Mouse (Mus musculus): Measurements from ENCODE around the gene Cwc27. TPM values are rescaled to one million over a fixed set of nuclear protein-coding genes. Genes with fewer than 3 reads are reported as not detected.

The Cwc27 gene
- total and polyA plus RNA-seq, 2 experiments from 2014 or later, result 17.9 to 23.4 TPM

- Histone ChIP-seq H3K4me2 (ENCODE audit: low read depth, low read length, poor library complexity, severe bottlenecking) (no peak overlapping the region), H3K9me3 (ENCODE audit: low read length) (no peaks in the 10 kb centered on the region), H3K4me3 (ENCODE audit: low read depth, low read length) (no peak overlapping the region), H3K4me1 (ENCODE audit: insufficient read depth, low read length) (no peaks in the 10 kb centered on the region), H3K9ac (replicated peaks; ENCODE audit: low read length, poor library complexity, severe bottlenecking) (no peak overlapping the region), H3K27ac (ENCODE audit: low read depth, low read length) (no peak overlapping the region), H3K36me3 (ENCODE audit: insufficient read depth, low read length) (no peaks in the 10 kb centered on the region), H3K27me3 (ENCODE audit: insufficient read depth, low read length) (no peaks in the 10 kb centered on the region)
- WGBS, result 92% methylated on average over 7 of the region's 7 CpGs
- DNase-seq (ENCODE audit: low spot score), result no peak
- TF ChIP-seq CTCF (IDR thresholded peaks at IDR 0.05), result no peak
- ATAC-seq (ENCODE audit: low FRiP score), result no peak
Measured at GRCm38 (mm10) chr13:104590931-104591330, 226.0 kb downstream of the Cwc27 start.

- ATAC-seq (ENCODE audit: low FRiP score) (peak; percentile 52), DNase-seq (ENCODE audit: low spot score) (peak; percentile 63)
- H3K27me3 ChIP-seq (ENCODE audit: insufficient read depth, low read length), result no peaks in the 10 kb centered on the region
- no peak overlapping the region for H3K27ac ChIP-seq (ENCODE audit: low read depth, low read length)
- H3K4me2 ChIP-seq (ENCODE audit: low read depth, low read length, poor library complexity, severe bottlenecking), result peak overlapping the region; percentile 20; the same call in 1 of the 2 replicates
- no peaks in the 10 kb centered on the region for H3K4me1 ChIP-seq (ENCODE audit: insufficient read depth, low read length)
- no peak overlapping the region for H3K4me3 ChIP-seq (ENCODE audit: low read depth, low read length)
- WGBS, result 52% methylated on average over 11 of the region's 11 CpGs
- peak; percentile 48 for TF ChIP-seq CTCF (IDR thresholded peaks at IDR 0.05)
- no peaks in the 10 kb centered on the region for H3K36me3 ChIP-seq (ENCODE audit: insufficient read depth, low read length)
- no peak overlapping the region for H3K9ac ChIP-seq (replicated peaks; ENCODE audit: low read length, poor library complexity, severe bottlenecking)
- H3K9me3 ChIP-seq (ENCODE audit: low read length), result no peaks in the 10 kb centered on the region
Measured at GRCm38 (mm10) chr13:104590097-104590607, 226.8 kb downstream of the Cwc27 start.

- Histone ChIP-seq H3K4me2 (ENCODE audit: low read depth, low read length, poor library complexity, severe bottlenecking) (no peak overlapping the region), H3K4me1 (ENCODE audit: insufficient read depth, low read length) (no peaks in the 10 kb centered on the region), H3K4me3 (ENCODE audit: low read depth, low read length) (no peak overlapping the region), H3K27ac (ENCODE audit: low read depth, low read length) (no peak overlapping the region), H3K9me3 (ENCODE audit: low read length) (no peaks in the 10 kb centered on the region), H3K27me3 (ENCODE audit: insufficient read depth, low read length) (no peaks in the 10 kb centered on the region), H3K9ac (replicated peaks; ENCODE audit: low read length, poor library complexity, severe bottlenecking) (no peak overlapping the region), H3K36me3 (ENCODE audit: insufficient read depth, low read length) (no peaks in the 10 kb centered on the region)
- no peak for DNase-seq (ENCODE audit: low spot score)
- TF ChIP-seq CTCF (IDR thresholded peaks at IDR 0.05), result no peak
- ATAC-seq (ENCODE audit: low FRiP score), result no peak
- WGBS, result 71% methylated on average over 5 of the region's 5 CpGs
Measured at GRCm38 (mm10) chr13:104588383-104588782, 228.6 kb downstream of the Cwc27 start.

Other genes starting within 250 kb of the Cwc27 start
- 12.9 and 17.5 TPM in 2 replicates for gene Srek1ip1, start 24.7 kb downstream of the Cwc27 start, total RNA-seq (2014; rRNA removed)
- 12.3 and 12.4 TPM in 2 replicates for gene Srek1ip1, start 24.7 kb downstream of the Cwc27 start, polyA plus RNA-seq (2015; fragmentation: Nextera tagmentation; extraction: Ambion mirVana)
- 0.82 and 0.94 TPM in 2 replicates for gene Shisal2b, start 46.8 kb upstream of the Cwc27 start, total RNA-seq (2014; rRNA removed)
- 3.5 and 4.0 TPM in 2 replicates for gene Shisal2b, start 46.8 kb upstream of the Cwc27 start, polyA plus RNA-seq (2015; fragmentation: Nextera tagmentation; extraction: Ambion mirVana)
- 13.1 and 16.8 TPM in 2 replicates for gene Rgs7bp, start 237.8 kb upstream of the Cwc27 start, total RNA-seq (2014; rRNA removed)
- gene Rgs7bp, start 237.8 kb upstream of the Cwc27 start, polyA plus RNA-seq (2015; fragmentation: Nextera tagmentation; extraction: Ambion mirVana), result 6.9 and 7.2 TPM in 2 replicates

Measured in midbrain, postnatal 0 days (tissue).